Mouse (Mus musculus) stomach, embryonic 16.5 days (tissue): ENCODE data around the gene Phf21b. TPM values are rescaled to one million over a fixed set of nuclear protein-coding genes. Genes with fewer than 3 reads are reported as not detected.

Experiments used
- ATAC-seq: fragments of 200-750 bp; cut with Nextera tagmentation; 2 replicates; pipeline ENCODE4 v1.8.0; 2017; ENCODE audit warnings: moderate number of reproducible peaks, moderate TSS enrichment; ENCODE audit not compliant: insufficient read depth, low FRiP score
- H3K27ac ChIP-seq: fragments of 300-500 bp; sonication (generic); 2 replicates; pipeline ENCODE4 v1.5.1; 2014; ENCODE audit warnings: low read length
- H3K27me3 ChIP-seq: fragments of 300-500 bp; sonication (generic); 2 replicates; pipeline ENCODE4 v1.6.1; 2014; ENCODE audit warnings: low read length, control low read depth, mixed read lengths; ENCODE audit not compliant: control insufficient read depth, insufficient read depth
- H3K36me3 ChIP-seq: fragments of 300-500 bp; sonication (generic); 2 replicates; pipeline ENCODE4 v1.6.1; 2014; ENCODE audit warnings: low read length; ENCODE audit not compliant: control insufficient read depth, insufficient read depth
- H3K4me1 ChIP-seq: fragments of 300-500 bp; sonication (generic); 2 replicates; pipeline ENCODE4 v1.6.1; 2014; ENCODE audit warnings: low read length, control low read depth, mixed read lengths; ENCODE audit not compliant: control insufficient read depth, insufficient read depth
- H3K4me2 ChIP-seq: fragments of 300-500 bp; sonication (generic); 2 replicates; pipeline ENCODE4 v1.6.1; 2014; ENCODE audit warnings: low read depth, low read length, mixed read lengths
- H3K4me3 ChIP-seq: fragments of 300-500 bp; sonication (generic); replicated peaks from 2 replicates; pipeline ENCODE4 v1.5.1; 2014; ENCODE audit warnings: mild to moderate bottlenecking, low read length
- H3K9ac ChIP-seq: fragments of 300-500 bp; sonication (generic); 2 replicates; pipeline ENCODE4 v1.6.1; 2014; ENCODE audit warnings: low read length
- H3K9me3 ChIP-seq: fragments of 300-500 bp; sonication (generic); replicated peaks from 2 replicates; pipeline ENCODE4 v1.6.1; 2016; ENCODE audit warnings: low read length, control low read depth; ENCODE audit not compliant: control insufficient read depth
- WGBS: fragments of 180-500 bp; shearing (Covaris S2); extraction: QIAGEN DNeasy Blood & Tissue Kit; methylation state at CpG from one replicate; pipeline ENCODE4 v1.1.7; 2014; 5-methylcytosine and 5-hydroxymethylcytosine counted together
- polyA plus RNA-seq: library from polyadenylated mRNA; unstranded; fragments of >200 nt; fragmentation: Nextera tagmentation; extraction: Ambion mirVana; gene quantifications from 2 replicates; pipeline ENCODE4 v1.2.1, GENCODE M21; 2015

The Phf21b gene
- polyA plus RNA-seq, 1 experiment from 2014 or later: 0.34 TPM

GRCm38 (mm10) chr15:84754987-84755386 lies 100.9 kb downstream of the Phf21b start:
- Histone ChIP-seq H3K36me3 (no peaks in the 10 kb centered on the region), H3K9ac (no peak overlapping the region), H3K4me1 (no peaks in the 10 kb centered on the region; the same call in 1 of the 2 replicates), H3K4me2 (no peak overlapping the region), H3K4me3 (no peak overlapping the region), H3K27ac (no peak overlapping the region), H3K9me3 (no peaks in the 10 kb centered on the region), H3K27me3 (no peaks in the 10 kb centered on the region; the same call in 1 of the 2 replicates)
- ATAC-seq: peak; percentile 71
- 10% methylated on average over 3 of the region's 3 CpGs for WGBS

GRCm38 (mm10) chr15:84745831-84746230 lies 110.0 kb downstream of the Phf21b start:
- no peak overlapping the region for H3K9ac ChIP-seq
- ATAC-seq: 0 out of 2 replicates have a peak, but pooled peaks have one; percentile 17
- H3K36me3 ChIP-seq: no peaks in the 10 kb centered on the region
- no peak overlapping the region for H3K4me3 ChIP-seq
- WGBS: 88% methylated on average over 4 of the region's 4 CpGs
- H3K27me3 ChIP-seq: no peaks in the 10 kb centered on the region
- H3K9me3 ChIP-seq: no peaks in the 10 kb centered on the region
- no peak overlapping the region for H3K27ac ChIP-seq
- no peak overlapping the region for H3K4me2 ChIP-seq
- H3K4me1 ChIP-seq: no peaks in the 10 kb centered on the region

- ATAC-seq: no peak
- 17% methylated on average over 2 of the region's 2 CpGs for WGBS
- H3K36me3 ChIP-seq: no peaks in the 10 kb centered on the region
- no peak overlapping the region for H3K9ac ChIP-seq
- no peaks in the 10 kb centered on the region for H3K9me3 ChIP-seq
- H3K27ac ChIP-seq: no peak overlapping the region
- H3K4me2 ChIP-seq: no peak overlapping the region
- H3K4me3 ChIP-seq: no peak overlapping the region
- no peaks in the 10 kb centered on the region for H3K27me3 ChIP-seq
- no peaks in the 10 kb centered on the region for H3K4me1 ChIP-seq
These were observed 111.5 kb downstream of the Phf21b start for GRCm38 (mm10) chr15:84744308-84744707.

GRCm38 (mm10) chr15:84743347-84743746 lies 112.5 kb downstream of the Phf21b start:
- no peak overlapping the region for H3K27ac ChIP-seq
- H3K27me3 ChIP-seq: no peaks in the 10 kb centered on the region
- WGBS: 20% methylated on average over 3 of the region's 3 CpGs
- no peak overlapping the region for H3K4me2 ChIP-seq
- ATAC-seq: no peak
- H3K36me3 ChIP-seq: no peaks in the 10 kb centered on the region
- H3K4me1 ChIP-seq: no peaks in the 10 kb centered on the region
- H3K4me3 ChIP-seq: no peak overlapping the region
- H3K9me3 ChIP-seq: no peaks in the 10 kb centered on the region
- no peak overlapping the region for H3K9ac ChIP-seq

- H3K27me3 ChIP-seq: no peaks in the 10 kb centered on the region
- H3K36me3 ChIP-seq: no peaks in the 10 kb centered on the region
- H3K4me1 ChIP-seq: no peaks in the 10 kb centered on the region
- no peak for ATAC-seq
- no peaks in the 10 kb centered on the region for H3K9me3 ChIP-seq
- no peak overlapping the region for H3K27ac ChIP-seq
- WGBS: 59% methylated on average over 3 of the region's 3 CpGs
- H3K9ac ChIP-seq: no peak overlapping the region
- no peak overlapping the region for H3K4me3 ChIP-seq
- H3K4me2 ChIP-seq: no peak overlapping the region
These were observed 114.3 kb downstream of the Phf21b start for GRCm38 (mm10) chr15:84741573-84741972.

GRCm38 (mm10) chr15:84738246-84738645 lies 117.6 kb downstream of the Phf21b start:
- Histone ChIP-seq H3K27ac (no peak overlapping the region), H3K4me1 (no peaks in the 10 kb centered on the region), H3K9me3 (no peaks in the 10 kb centered on the region), H3K27me3 (no peaks in the 10 kb centered on the region), H3K4me3 (no peak overlapping the region), H3K4me2 (no peak overlapping the region), H3K9ac (no peak overlapping the region), H3K36me3 (no peaks in the 10 kb centered on the region)
- 84% methylated on average over 7 of the region's 7 CpGs for WGBS
- no peak for ATAC-seq

GRCm38 (mm10) chr15:84736994-84737346 lies 118.9 kb downstream of the Phf21b start:
- no peak overlapping the region for H3K4me3 ChIP-seq
- no peak overlapping the region for H3K27ac ChIP-seq
- WGBS: 58% methylated on average over 2 of the region's 4 CpGs
- no peaks in the 10 kb centered on the region for H3K36me3 ChIP-seq
- H3K4me1 ChIP-seq: no peaks in the 10 kb centered on the region; the same call in 1 of the 2 replicates
- ATAC-seq: no peak
- no peaks in the 10 kb centered on the region for H3K9me3 ChIP-seq
- no peak overlapping the region for H3K9ac ChIP-seq
- no peak overlapping the region for H3K4me2 ChIP-seq
- H3K27me3 ChIP-seq: no peaks in the 10 kb centered on the region

GRCm38 (mm10) chr15:84736346-84736993 lies 119.4 kb downstream of the Phf21b start:
- peak overlapping the region; percentile 2; the same call in 1 of the 2 replicates for H3K9ac ChIP-seq
- no peaks in the 10 kb centered on the region; the same call in 1 of the 2 replicates for H3K4me1 ChIP-seq
- ATAC-seq: no peak
- no peak overlapping the region for H3K4me3 ChIP-seq
- no peak overlapping the region for H3K4me2 ChIP-seq
- no peaks in the 10 kb centered on the region for H3K36me3 ChIP-seq
- 73% methylated on average over 11 of the region's 11 CpGs for WGBS
- no peaks in the 10 kb centered on the region for H3K9me3 ChIP-seq
- no peak overlapping the region for H3K27ac ChIP-seq
- H3K27me3 ChIP-seq: no peaks in the 10 kb centered on the region
